Mouse (Mus musculus) brain, adult 2 months (tissue): ENCODE data around the gene Gm17622.

Source experiments
- DNase-seq: peaks from one replicate; pipeline ENCODE4 v3.0.0; 2011; ENCODE audit warnings: low read depth, low spot score

Gene Gm17622

DNA sequence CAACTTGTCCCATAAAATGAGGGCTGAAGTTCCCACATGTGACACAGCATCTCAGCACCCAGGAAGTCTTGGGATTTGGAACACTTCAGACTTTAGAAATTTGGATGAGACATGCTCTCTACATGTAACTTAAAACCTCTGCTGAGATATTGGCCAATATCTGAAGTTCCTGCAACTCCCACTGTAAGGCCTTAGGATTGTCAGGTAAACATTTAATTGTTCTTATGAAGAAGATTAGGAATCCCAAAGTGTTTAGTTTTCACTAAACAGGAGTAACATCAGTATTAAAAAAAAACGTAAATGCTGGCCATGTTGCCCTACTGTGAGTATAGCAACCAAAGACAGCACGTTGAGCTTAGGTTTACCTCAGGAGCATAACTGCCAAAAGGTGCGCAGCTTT is at the start of gene Gm17622:
Gm17622 (plus strand) TSS at position 301 of the 400 bp plus-strand sequence.
- no peak for DNase-seq

GRCm38 (mm10) chr13:96450205-96450856 is 40.2 kb upstream of the Gm17622 start:
- no peak for DNase-seq

- no peak for DNase-seq
Measured at GRCm38 (mm10) chr13:96450869-96451268, 39.7 kb upstream of the Gm17622 start.

DNA sequence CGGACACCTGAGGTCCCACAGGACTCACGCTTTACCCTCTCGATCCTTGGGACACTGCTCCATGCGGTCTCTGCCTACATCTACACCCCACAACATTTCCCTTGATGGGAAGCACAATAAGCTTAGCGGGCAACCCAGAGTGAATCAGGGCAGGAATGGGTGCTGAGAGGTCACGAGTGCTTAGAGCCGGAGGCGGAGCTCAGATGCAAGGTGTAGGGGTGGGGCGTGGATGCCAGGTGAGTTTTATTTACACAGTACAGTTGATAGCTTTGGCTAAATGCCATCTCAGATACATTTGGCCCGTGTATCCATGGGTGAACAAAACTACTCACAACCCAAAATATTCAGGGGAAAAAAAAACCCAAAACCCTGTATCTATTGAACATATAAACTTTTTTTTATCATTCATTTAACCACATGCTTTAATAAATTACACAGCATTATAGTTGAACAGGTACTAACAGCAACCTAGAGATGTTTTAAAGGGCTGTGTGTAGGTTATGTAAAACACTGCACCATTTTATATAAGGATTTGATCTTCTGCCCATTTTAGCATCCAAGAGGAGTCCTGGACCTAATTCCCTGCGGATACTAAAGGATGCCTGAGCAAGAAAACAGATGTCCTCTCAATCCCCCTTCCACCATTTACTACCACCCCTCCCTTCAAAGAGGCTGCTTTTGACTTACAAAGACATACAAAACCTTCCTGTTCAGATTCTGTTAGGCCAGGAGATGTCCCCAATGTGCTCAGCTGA is 39.0 kb upstream of the Gm17622 start:
- DNase-seq: peak; percentile 26

DNA sequence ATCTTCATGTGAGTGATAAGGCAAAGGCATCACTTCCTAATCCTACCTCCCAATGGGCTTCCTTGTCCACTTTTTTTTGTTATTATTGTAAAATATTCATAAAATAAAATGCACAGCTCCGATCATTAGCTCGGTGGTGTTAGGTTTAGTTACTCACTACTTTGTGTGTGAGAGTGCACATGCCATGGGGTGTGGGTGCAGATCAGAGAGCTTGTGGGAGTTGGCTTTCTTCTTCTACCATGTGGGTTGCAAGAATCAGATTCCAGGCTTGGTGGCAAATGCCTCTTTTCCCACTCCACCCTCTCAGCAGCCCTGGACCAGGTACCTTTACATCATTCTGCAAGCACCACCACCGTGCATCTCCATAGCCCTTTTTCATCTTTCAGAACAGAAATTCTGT is 37.9 kb upstream of the Gm17622 start:
- DNase-seq: no peak

GRCm38 (mm10) chr13:96454288-96454687 is 36.2 kb upstream of the Gm17622 start:
- DNase-seq: no peak

DNA sequence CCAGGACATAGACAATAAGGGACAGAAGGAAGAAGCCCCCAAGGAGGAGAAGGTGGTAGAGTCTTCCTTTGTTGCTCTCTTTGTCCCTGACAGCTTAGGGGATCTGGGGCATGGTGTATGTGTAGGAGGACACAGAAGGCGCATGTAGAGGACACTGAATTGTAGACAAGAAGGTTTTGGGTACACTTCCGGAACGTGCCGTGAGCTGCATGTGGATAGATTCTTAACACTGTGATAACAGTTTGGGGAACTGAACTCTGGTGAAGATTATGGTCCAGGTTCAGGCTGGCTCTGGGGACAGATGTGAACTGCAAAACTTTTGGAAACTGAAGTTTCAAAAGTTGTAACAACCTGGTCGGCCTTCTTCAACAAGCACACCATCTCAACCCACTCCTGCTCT is 33.0 kb upstream of the Gm17622 start:
- no peak for DNase-seq

- DNase-seq: peak; percentile 42
Measured at GRCm38 (mm10) chr13:96458018-96458417, 32.5 kb upstream of the Gm17622 start.

DNA sequence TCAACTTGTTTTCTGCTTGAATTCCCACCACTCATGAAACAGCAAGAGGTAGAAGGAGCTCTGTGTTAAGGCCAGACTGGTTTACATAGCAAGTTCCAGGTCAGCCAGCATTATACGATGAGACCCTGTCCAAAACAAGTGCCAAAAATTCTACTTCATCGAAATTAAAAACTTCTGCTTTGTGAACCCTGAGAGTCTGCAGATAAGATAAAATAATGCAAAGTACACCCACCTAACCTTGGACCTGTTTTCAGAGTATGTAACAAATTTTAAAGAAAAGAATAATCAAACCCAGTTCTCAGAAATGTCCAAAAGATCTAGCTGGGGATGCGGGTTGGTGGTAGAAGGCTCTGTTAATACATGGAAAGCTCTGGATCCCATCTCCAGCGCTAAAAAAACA is 31.9 kb upstream of the Gm17622 start:
- no peak for DNase-seq

DNA sequence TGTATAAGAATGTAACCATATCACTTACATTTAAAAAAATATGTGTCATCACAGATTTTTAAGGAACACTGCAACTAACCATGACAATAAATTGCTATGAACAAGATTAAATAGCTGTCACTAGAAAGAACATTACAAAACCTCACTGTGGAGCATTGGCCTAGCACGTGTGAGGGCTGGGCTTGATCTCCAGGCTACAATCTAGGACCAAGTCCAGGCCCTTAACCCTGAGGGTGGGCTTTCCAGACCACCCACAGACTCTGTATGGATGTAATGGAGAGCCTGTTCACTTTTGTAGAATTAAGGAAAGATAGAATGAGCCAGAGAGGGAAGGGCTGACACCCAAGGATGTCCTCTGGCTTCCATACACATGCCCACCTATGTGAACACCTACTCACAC is 27.9 kb upstream of the Gm17622 start:
- DNase-seq: no peak

DNA sequence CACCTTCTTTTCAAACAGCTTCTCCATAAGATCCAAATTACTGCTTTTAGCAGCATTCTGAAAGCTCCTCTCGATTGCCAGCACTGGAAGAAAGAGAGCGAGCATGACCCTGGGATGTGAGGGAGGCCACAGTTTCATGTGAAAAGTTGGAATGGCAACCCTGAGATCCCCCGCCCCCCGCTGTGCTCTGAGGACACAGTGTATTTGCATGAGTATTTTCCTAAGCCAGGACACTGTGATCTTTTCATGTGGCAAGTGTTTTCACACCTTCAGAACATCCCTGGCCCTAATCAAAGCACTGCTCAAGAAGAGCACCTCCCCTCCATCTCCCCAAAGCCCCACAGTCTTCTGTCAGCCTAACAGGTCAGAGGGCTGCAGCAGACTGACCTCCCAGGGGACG is 25.2 kb upstream of the Gm17622 start:
- no peak for DNase-seq

GRCm38 (mm10) chr13:96468678-96469077 is 21.9 kb upstream of the Gm17622 start:
- DNase-seq: no peak

DNA sequence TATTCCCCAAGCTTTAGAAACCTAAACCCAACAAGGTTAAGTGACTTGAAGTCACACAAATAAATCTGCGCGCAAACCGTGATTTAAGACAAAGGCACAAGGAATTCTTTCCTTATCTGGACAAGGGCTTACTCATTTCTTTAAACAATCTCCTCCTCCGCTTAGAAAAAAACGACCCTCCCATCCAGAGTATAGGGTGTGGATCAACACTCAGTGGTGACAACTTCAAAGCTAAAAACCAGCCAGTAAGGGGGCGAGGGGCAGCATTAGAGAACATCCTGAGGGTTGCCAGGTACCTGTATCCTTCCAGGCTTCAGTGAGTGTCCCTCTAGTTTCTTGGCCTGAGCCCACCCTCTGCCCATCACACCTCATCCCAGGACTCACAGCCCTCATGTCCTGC is 20.0 kb upstream of the Gm17622 start:
- DNase-seq: no peak

- DNase-seq: no peak
Measured at GRCm38 (mm10) chr13:96470957-96471356, 19.6 kb upstream of the Gm17622 start, which contains the start of gene Ankdd1b. TSS of gene Ankdd1b (minus strand) at chr13:96471198.

- DNase-seq: no peak
Measured at GRCm38 (mm10) chr13:96477226-96477625, 13.3 kb upstream of the Gm17622 start.

DNA sequence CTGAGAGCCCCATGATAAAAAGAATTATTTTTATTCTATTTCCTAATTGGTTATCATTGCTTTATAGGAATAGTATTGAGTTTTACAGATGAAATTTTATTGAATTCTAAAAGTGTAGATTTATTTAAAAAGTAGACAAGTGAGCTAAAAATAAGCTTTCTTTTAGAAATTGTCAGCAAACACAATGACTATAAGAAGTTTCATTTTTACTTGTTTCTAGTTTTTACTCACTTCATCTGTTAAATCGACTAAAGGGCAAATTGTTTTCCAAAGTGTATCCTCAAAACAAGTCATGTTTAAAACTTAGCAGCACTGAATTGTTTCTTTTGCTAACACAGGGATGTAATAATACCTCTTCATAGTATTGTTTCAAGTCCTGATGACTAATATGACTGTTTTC is 11.5 kb upstream of the Gm17622 start:
- no peak for DNase-seq

DNA sequence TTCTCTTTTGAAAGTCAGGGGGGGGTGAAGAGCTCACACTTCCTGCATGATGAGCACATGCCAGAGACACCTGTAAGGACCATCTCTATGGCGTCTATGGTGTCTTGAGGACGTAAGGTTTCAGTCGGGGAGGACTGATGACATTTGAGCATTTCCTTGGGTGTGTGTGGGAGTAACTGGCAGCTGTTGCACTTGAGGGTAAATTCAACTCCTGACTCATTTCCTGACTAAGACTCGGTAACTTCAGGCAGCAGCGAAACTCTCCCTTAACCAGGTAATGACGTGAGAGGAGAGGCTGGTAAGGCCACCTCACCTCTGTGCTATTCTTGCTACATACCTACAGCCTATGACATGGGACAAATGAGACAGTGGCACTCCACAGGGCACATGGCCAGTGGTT is 3.3 kb upstream of the Gm17622 start:
- DNase-seq: peak; percentile 25

GRCm38 (mm10) chr13:96487968-96488367 is 2.6 kb upstream of the Gm17622 start:
- DNase-seq: no peak

DNA sequence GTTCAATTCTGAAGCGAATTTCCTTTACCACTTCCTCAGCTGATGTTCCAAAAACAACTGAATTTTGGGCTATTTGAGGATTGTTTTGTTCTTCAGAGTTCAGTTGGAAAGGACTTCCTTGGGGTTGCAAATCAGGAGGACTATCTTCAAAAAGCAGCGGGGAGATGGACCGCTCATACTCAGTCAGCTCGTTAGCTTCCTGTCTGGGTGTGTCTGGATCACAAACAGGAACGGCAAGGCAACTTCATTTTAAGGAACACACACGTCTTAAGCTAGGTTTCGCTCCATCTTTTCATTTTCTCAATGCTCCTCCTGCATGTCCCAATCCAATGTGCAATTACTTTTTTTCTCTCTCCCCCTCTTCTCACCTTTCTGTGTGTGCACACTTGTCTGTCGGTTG is 6.1 kb downstream of the Gm17622 start:
- no peak for DNase-seq

- DNase-seq: no peak
Measured at GRCm38 (mm10) chr13:96499891-96500290, 9.4 kb downstream of the Gm17622 start.

GRCm38 (mm10) chr13:96505661-96506060 is 15.1 kb downstream of the Gm17622 start:
- no peak for DNase-seq

GRCm38 (mm10) chr13:96506313-96506712 is 15.8 kb downstream of the Gm17622 start:
- DNase-seq: no peak

DNA sequence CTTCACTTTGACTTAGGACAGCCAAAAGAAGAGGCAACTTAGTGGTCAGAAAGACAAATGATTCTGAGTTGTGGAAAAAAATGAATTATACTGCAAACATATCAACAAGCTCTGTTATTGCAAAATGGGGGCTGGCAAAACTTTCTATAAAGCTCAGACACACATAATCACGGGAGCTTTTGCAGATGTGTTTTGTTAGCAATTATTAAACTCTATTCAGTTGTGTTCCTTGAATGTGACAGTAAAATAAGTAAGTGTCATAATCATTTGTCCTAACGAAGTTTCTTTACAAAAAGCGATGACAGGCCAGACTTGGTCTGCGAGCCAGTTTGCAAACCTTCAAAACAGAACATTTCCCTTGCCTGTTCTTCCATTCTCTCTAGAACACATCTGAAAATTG is 17.0 kb downstream of the Gm17622 start:
- no peak for DNase-seq
